Mouse (Mus musculus): ENCODE data around the gene Sla2. TPM values are rescaled to one million over a fixed set of nuclear protein-coding genes. Genes with fewer than 3 reads are reported as not detected.
A peak's percentile ranks its signal among the peaks of the same experiment; 100 is the strongest.
"Not testable (repeated sequence)": the region's sequence is repeated elsewhere in the genome, so short reads cannot be mapped to it uniquely, and the experiment has no call there.

Gene Sla2
- polyA plus RNA-seq, 1 experiment, result 0.78 TPM

DNA sequence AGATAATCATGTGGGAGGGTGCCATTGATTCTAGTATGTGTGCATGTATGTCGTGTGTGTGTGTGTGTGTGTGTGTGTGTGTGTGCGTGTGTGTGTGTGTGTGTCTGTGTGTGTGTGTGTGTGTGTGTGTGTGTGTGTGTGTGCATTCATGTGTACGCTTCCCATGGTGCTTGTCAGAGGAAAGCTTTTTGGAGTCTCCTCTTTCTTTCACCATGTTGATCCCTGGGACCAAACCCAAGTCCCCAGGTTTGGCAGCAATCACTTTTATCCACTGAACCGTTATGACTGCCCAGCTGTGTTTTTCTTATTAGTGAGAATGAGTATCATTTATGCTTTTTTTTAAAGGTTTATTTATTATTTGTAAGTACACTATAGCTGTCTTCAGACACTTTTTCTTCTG, 15.4 kb upstream of the Sla2 start:
- DNase-seq (ENCODE audit: extremely low spot score in 1 of 2, low spot score in 1 of 2), result not testable (repeated sequence)

- no peak for DNase-seq (ENCODE audit: extremely low spot score in 1 of 2, low spot score in 1 of 2)
Measured at GRCm38 (mm10) chr2:156901883-156902282, 14.9 kb upstream of the Sla2 start.

- DNase-seq (ENCODE audit: extremely low spot score in 1 of 2, low spot score in 1 of 2), result no peak
Measured at GRCm38 (mm10) chr2:156901344-156901743, 14.4 kb upstream of the Sla2 start.

DNA sequence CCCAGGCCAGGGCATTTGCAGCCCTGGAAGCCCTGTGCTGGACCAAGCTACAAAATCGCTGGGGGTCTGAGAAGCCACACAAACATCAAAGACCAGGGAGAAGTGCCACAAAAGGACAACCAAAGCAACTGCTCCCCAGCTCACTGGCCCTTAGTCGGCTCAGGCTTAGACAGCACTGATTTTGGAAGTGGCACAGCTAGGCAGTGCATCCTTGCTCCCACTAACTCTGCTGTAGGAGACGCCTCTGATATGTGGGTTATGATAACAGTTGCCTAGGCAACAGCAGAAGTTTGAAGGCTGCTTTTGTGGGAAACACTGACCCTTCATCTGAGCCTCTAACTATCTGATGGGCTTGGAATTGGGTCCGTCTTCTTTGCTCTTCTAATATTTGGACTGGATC, 12.2 kb upstream of the Sla2 start:
- no peak for DNase-seq (ENCODE audit: extremely low spot score in 1 of 2, low spot score in 1 of 2)

GRCm38 (mm10) chr2:156898374-156898773, 11.4 kb upstream of the Sla2 start:
- no peak for DNase-seq (ENCODE audit: extremely low spot score in 1 of 2, low spot score in 1 of 2)

- peak in 1 of 2 experiments; percentile 64 for DNase-seq (ENCODE audit: extremely low spot score in 1 of 2, low spot score in 1 of 2)
Measured at GRCm38 (mm10) chr2:156897034-156897433, 10.0 kb upstream of the Sla2 start.

DNA sequence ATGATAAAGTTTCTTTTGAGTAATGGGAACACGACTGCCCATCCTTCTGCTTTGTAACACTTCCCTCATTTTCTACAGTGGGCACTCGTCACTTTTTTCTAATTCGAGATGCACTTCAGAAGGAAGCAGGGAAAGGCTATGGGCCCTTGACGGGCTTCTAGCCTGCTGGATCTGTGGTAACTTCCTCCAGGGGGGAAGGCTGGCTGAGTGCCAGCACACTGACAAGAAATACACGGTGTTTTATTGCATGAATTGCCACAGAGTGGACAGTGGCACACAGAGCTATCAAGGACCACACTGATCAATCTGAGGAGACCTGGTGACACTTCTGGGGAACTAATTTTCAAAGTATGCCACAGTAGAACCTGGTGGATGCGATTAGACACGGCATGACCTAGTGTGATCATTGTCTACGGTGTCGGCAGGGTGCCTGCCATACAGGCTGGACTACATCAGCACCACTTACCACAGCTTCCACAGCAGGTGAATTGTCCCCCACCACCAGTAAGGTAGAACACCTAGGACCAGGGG, 9.5 kb upstream of the Sla2 start:
- no peak for DNase-seq (ENCODE audit: extremely low spot score in 1 of 2, low spot score in 1 of 2)

DNA sequence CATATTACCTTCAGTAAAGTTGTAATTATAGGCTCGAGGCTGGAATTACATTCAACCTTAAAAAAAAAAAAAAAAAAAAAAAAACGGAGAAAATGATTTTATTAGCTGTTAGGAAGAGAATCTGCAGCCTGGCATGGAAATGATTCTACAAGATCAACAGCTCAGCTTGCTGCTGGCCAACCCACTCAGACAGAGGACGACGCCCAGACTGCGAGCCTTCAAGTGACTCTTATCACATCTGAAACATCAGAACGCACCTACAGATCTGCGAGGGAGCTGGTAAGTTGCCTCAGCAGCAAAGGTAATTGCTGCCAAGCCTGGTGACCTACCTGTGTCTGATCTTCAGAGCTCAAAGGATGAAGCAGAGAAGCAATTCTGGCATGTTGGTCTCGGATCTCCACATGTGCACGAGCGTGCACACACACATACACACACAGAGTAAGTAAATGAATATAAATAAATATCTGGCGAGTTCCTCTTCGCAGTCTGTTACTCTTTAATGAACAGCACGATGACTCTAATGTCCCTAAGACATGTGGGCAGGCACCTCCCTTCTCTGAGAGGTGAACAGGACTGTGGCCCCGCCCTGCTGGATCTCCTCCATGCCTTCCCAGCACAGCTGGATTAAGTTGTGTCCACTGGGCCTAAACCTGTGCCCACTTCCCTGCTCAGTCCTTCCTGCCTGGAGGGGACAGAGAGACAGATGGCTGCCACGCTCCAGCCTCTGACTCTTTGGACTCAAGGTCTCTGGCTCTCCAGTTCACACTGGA, 7.7 kb upstream of the Sla2 start:
- DNase-seq (ENCODE audit: extremely low spot score in 1 of 2, low spot score in 1 of 2), result no peak

DNA sequence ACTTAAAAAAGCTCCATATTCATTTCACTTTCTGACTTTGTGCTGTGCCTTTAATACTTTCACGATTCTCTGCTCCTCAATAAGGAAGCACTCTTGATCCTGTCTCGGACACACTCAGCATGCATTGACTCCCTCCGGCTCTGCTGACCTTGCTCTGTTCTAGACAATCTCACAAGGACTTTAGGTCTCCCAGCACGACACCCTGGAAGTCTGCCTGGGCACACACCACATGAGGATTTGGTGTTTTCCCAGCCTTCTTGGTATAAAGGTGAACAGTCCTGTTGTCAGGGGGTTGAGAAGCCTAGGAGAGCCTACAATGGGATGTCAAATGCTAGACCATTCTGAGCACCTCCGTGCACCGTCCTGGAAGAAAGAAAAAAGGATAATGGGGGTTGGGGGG, 5.8 kb upstream of the Sla2 start:
- no peak for DNase-seq (ENCODE audit: extremely low spot score in 1 of 2, low spot score in 1 of 2)

GRCm38 (mm10) chr2:156892240-156892639, 5.2 kb upstream of the Sla2 start:
- DNase-seq (ENCODE audit: extremely low spot score in 1 of 2, low spot score in 1 of 2), result no peak

- DNase-seq (ENCODE audit: extremely low spot score in 1 of 2, low spot score in 1 of 2), result no peak
Measured at GRCm38 (mm10) chr2:156888490-156888889, 1.5 kb upstream of the Sla2 start.

- no peak for DNase-seq (ENCODE audit: extremely low spot score in 1 of 2, low spot score in 1 of 2)
Measured at GRCm38 (mm10) chr2:156886084-156886631, 834 bp downstream of the Sla2 start.

- not testable (repeated sequence) for DNase-seq (ENCODE audit: extremely low spot score in 1 of 2, low spot score in 1 of 2)
Measured at GRCm38 (mm10) chr2:156885666-156886065, 1.3 kb downstream of the Sla2 start.

DNA sequence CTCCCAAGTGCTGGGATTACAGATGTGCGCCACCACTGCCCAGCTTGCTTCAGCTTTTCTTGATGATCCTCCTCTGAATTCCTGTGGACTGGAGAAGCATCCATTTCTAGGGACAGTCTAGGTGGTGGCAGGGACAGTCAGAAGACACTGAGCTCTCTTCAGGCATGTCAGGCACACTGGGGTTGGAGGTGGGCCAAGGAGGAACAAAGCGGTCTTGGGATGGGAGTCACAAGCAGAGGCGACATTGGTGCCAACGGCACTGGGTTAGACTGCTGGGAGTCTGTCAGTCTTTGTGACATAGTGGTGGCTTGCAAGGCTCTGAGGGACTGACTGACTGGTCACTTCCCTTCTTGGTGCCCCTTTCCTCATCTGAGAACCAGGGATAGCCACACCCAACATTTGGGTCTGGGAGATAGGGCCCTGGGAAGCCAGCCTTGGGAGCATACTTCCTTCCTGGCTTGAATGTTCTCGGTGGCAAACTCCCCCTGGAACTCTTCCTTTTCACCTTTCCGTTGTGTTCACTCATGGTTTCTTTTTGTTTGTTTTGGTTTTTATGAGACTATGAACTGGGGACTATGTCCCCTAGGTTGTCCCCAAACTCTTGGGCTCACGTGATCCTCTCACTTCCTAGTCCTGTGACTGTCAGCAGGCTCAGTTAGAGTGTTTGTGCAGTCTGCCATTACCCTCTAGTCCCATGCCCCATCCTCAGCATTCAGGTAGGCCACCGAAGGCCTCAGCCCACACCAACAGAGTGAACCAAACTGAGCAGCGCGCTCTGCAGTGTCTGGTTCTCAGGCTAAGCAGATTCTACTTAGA, 2.4 kb downstream of the Sla2 start:
- DNase-seq (ENCODE audit: extremely low spot score in 1 of 2, low spot score in 1 of 2), result no peak

DNA sequence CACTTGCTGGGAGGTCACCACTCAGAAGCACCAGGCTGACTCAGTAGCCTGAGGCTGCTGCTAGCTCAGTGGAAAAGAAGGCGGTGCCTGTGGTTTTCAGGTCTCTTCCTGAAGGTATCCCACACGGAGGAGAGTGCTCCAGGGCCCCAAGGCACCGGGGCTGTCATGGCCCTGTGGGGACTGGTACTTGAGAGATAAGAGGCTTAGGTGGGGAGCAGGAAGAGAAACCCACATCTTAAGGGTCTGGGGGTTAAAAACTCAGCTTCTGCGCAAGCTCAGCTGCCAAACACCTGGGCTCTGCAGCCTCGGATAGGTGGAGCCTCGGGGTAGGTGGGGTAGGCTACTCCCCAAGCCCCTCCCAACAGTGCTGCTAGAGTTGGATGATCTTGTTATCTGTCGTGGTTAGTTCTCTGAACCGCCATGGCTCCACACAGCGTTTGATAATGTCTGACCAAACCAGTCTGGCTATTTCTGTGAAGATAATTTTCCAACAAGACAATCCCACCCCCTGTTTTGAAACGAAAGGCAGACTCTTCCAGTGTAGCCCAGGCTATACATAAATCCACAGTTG, 4.5 kb downstream of the Sla2 start:
- DNase-seq (ENCODE audit: extremely low spot score in 1 of 2, low spot score in 1 of 2), result no peak

DNA sequence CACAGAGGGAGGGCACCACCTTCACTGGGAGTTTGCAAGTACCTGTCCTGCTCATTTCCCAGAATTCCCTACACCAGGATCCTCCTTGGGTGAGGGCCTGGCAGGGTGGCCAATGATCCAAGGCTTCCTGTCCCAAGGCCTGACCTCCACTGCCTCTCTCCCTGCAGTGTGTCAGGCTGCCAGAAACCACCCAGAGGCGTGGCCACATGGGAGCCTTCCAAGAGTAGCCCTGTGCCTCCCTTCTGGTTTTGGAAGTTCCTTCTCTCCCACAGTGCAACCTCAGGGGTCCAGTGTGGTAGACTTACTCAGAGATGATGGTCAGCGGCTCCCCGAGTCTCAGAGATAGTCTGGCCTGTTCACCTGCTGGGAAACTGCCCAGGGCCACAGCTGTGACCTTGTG, 7.5 kb downstream of the Sla2 start:
- DNase-seq (ENCODE audit: extremely low spot score in 1 of 2, low spot score in 1 of 2), result no peak

DNA sequence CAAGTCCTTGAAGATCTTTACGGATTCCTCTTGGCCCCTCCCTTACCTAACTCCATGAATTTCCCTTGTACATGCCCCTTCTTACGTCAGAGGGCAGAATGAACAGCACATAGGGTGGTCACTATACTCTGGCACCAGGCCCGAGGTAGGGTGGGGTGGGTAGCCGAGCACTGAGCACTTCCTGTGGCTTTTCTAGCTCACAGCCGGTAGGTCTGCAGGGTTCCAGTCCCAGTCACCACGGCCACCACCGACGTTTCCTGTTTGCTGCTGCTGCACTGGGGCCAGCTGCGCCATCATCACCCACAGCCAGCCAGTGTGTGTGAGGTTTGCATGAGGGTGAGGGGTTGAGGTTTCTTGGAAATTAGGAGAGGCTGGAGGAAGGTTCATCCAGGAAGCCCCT, 9.3 kb downstream of the Sla2 start:
- DNase-seq (ENCODE audit: extremely low spot score in 1 of 2, low spot score in 1 of 2), result no peak

- DNase-seq (ENCODE audit: extremely low spot score in 1 of 2, low spot score in 1 of 2), result no peak
Measured at GRCm38 (mm10) chr2:156874760-156875510, 12.1 kb downstream of the Sla2 start.

- DNase-seq (ENCODE audit: extremely low spot score in 1 of 2, low spot score in 1 of 2), result no peak
Measured at GRCm38 (mm10) chr2:156874047-156874759, 12.8 kb downstream of the Sla2 start.

GRCm38 (mm10) chr2:156873629-156874028, 13.4 kb downstream of the Sla2 start:
- DNase-seq (ENCODE audit: extremely low spot score in 1 of 2, low spot score in 1 of 2), result peak in 1 of 2 experiments; percentile 72

Measured in frontal cortex, adult 2 months (tissue).